Mouse (Mus musculus): ENCODE data around the gene Kcnk4. TPM values are rescaled to one million over a fixed set of nuclear protein-coding genes. Genes with fewer than 3 reads are reported as not detected.

The Kcnk4 gene
- polyA plus RNA-seq, 1 experiment from 2014 or later, result 0.46 TPM

- H3K27me3 ChIP-seq (ENCODE audit: insufficient read depth, low read length), result peaks cover 30% of the 10 kb centered on the region
- H3K36me3 ChIP-seq (ENCODE audit: insufficient read depth, low read length), result no peaks in the 10 kb centered on the region
- H3K9me3 ChIP-seq (replicated peaks; ENCODE audit: low read length), result no peaks in the 10 kb centered on the region
- peak; percentile 87 for DNase-seq (ENCODE audit: low spot score)
- peaks cover 9% of the 10 kb centered on the region for H3K4me1 ChIP-seq (replicated peaks; ENCODE audit: insufficient read depth, low read length)
- no peak for ATAC-seq (replicated peaks; ENCODE audit: low FRiP score, low read depth)
- peak overlapping the region; percentile 1 for H3K4me3 ChIP-seq (replicated peaks; ENCODE audit: low read depth, low read length)
- no peak overlapping the region for H3K9ac ChIP-seq (ENCODE audit: low read depth, low read length)
- WGBS, result 3% methylated on average over 39 of the region's 39 CpGs
- H3K4me2 ChIP-seq (ENCODE audit: low read length), result peak overlapping the region; percentile 44
- no peak overlapping the region for H3K27ac ChIP-seq
- TF ChIP-seq CTCF (IDR thresholded peaks at IDR 0.05; ENCODE audit: low read depth), result peak; percentile 77
Measured at GRCm38 (mm10) chr19:6924461-6925306, 9.6 kb downstream of the Kcnk4 start.

DNA sequence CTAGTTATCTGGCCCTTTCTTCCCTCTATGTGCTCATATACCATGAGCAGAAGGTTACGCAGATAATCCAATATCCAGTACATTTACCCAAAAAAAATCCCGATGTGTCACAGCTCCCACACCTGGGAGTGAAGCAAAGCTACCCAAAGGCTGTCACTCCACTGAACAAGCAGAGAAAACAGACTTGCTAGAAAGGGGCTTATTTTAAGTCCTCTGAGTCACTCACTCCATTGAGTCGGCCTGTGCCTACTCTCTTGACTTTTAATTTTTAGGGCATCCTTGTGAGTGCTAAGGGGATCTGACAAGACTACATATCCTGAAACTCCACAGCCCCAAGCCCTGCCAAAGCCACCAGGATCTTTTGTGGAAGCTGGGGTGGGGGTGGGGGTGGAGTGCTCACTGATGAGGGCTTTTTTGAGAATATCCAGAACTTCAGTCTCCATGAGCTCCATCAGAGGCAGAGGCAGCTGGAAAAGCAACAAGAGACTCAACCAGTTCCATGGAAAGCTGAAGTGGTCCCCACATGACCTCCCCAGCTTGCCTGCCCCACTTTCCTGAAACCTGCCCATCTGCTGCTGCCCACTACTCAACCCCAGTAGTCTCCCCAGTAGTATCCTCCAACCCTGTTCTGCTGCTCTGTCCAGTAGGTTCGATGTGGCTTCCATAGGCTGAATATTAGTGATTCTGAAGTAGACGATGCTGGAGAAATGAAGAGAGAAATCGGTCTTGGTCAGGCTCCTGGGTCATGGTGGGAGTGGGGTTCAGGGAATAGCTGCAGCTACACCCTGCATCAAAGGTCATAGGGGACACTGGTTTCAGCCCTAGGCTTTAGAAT, 11.2 kb downstream of the Kcnk4 start:
- Histone ChIP-seq H3K4me2 (ENCODE audit: low read length) (no peak overlapping the region; the same call in 1 of the 2 replicates), H3K27ac (0 out of 2 replicates have a peak overlapping the region, but pooled peaks have one; percentile 62), H3K4me1 (replicated peaks; ENCODE audit: insufficient read depth, low read length) (peaks cover 9% of the 10 kb centered on the region), H3K9ac (ENCODE audit: low read depth, low read length) (0 out of 2 replicates have a peak overlapping the region, but pooled peaks have one; percentile 52), H3K27me3 (ENCODE audit: insufficient read depth, low read length) (peaks cover 27% of the 10 kb centered on the region), H3K4me3 (replicated peaks; ENCODE audit: low read depth, low read length) (no peak overlapping the region), H3K9me3 (replicated peaks; ENCODE audit: low read length) (no peaks in the 10 kb centered on the region), H3K36me3 (ENCODE audit: insufficient read depth, low read length) (no peaks in the 10 kb centered on the region)
- no peak for TF ChIP-seq CTCF (IDR thresholded peaks at IDR 0.05; ENCODE audit: low read depth)
- WGBS, result 62% methylated on average over 6 of the region's 6 CpGs
- DNase-seq (ENCODE audit: low spot score) (no peak), ATAC-seq (replicated peaks; ENCODE audit: low FRiP score, low read depth) (no peak)

DNA sequence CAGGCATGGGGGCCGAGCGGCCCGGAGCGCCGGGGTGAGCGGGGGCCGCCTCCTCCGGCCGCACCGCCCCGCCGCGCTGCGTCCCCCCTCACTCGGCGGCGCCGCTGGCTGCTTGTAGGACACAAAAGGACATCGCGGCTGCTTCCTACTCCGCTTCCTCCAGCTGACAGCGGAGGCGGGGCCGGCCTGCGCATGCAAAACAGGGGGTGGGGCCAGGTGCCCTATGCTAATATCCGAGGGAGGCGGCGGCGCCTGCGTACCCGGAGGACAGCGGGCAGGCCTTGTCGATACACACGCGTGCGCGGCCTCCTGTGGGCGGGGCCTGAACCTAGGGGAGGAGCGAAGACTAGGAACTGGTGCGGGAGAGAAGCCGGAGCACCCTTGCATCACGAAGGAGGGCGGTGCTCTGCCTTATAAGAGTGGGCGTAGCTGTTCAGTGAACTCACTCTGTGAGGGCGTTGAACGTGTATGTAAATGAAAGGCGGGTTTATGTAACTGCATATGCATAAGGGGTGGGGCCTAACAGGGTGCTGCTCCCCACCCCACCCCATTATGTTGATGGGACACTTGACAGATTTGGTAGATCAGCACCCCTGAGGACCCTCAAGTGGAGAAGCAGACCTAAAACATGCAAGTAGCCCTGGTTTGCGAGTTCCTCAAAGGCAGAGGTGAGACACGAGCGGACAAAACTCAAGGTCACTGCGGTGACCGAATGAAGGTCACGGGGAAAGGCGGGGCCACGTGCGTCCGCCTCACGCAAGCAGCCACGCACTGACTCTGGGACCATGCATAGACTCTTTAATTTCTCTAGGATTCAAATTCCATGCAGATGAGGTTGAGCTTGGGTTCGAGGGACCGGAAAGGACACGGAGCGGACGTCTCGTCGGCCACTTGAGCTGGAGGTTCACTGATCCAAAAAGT, 12.4 kb downstream of the Kcnk4 start, which contains the start of gene Esrra:
Gene Esrra, minus strand, starts transcription at position 167 of the 921 bp plus-strand sequence.
- WGBS, result under 1% methylated on average over 59 of the region's 66 CpGs
- H3K9me3 ChIP-seq (replicated peaks; ENCODE audit: low read length), result no peaks in the 10 kb centered on the region

GRCm38 (mm10) chr19:6920741-6921636, 13.3 kb downstream of the Kcnk4 start:
- TF ChIP-seq CTCF (IDR thresholded peaks at IDR 0.05; ENCODE audit: low read depth), result peak; percentile 34; the same call in 1 of the 2 replicates
- ATAC-seq (replicated peaks; ENCODE audit: low FRiP score, low read depth), result peak; percentile 0; the same call in 1 of the 2 replicates
- WGBS, result 1% methylated on average over 44 of the region's 48 CpGs

More for the DNA sequence above, 12.4 kb downstream of the Kcnk4 start, which contains the start of gene Esrra:
- DNase-seq (ENCODE audit: low spot score) (peak; percentile 100), ATAC-seq (replicated peaks; ENCODE audit: low FRiP score, low read depth) (peak; percentile 90)
- peaks cover 9% of the 10 kb centered on the region for H3K4me1 ChIP-seq (replicated peaks; ENCODE audit: insufficient read depth, low read length)
- H3K4me3 ChIP-seq (replicated peaks; ENCODE audit: low read depth, low read length), result peak within 1 kb of the TSS; percentile 77
- H3K27ac ChIP-seq, result peak within 1 kb of the TSS; percentile 92
- TF ChIP-seq CTCF (IDR thresholded peaks at IDR 0.05; ENCODE audit: low read depth), result no peak
- no peaks in the 10 kb centered on the region for H3K36me3 ChIP-seq (ENCODE audit: insufficient read depth, low read length)
- H3K9ac ChIP-seq (ENCODE audit: low read depth, low read length), result peak within 1 kb of the TSS; percentile 85
- H3K27me3 ChIP-seq (ENCODE audit: insufficient read depth, low read length), result peaks cover 20% of the 10 kb centered on the region
- H3K4me2 ChIP-seq (ENCODE audit: low read length), result peak within 1 kb of the TSS; percentile 97

More at GRCm38 (mm10) chr19:6920741-6921636, 13.3 kb downstream of the Kcnk4 start:
- Histone ChIP-seq H3K27me3 (ENCODE audit: insufficient read depth, low read length) (peaks cover 12% of the 10 kb centered on the region), H3K4me1 (replicated peaks; ENCODE audit: insufficient read depth, low read length) (peaks cover 9% of the 10 kb centered on the region), H3K4me3 (replicated peaks; ENCODE audit: low read depth, low read length) (peak overlapping the region; percentile 77), H3K27ac (peak overlapping the region; percentile 92), H3K36me3 (ENCODE audit: insufficient read depth, low read length) (no peaks in the 10 kb centered on the region), H3K4me2 (ENCODE audit: low read length) (peak overlapping the region; percentile 97), H3K9ac (ENCODE audit: low read depth, low read length) (peak overlapping the region; percentile 85), H3K9me3 (replicated peaks; ENCODE audit: low read length) (no peaks in the 10 kb centered on the region)
- DNase-seq (ENCODE audit: low spot score), result no peak
